Mouse (Mus musculus) heart, embryonic 12.5 days (tissue): ENCODE data around the gene Cxcl5. TPM values are rescaled to one million over a fixed set of nuclear protein-coding genes. Genes with fewer than 3 reads are reported as not detected.

Source experiments
- ATAC-seq: fragments of 200-750 bp; cut with Nextera tagmentation; 2 replicates; pipeline ENCODE4 v1.8.0; 2017; ENCODE audit warnings: moderate TSS enrichment, moderate library complexity; ENCODE audit not compliant: insufficient number of reproducible peaks, low FRiP score
- H3K27ac ChIP-seq: fragments of 300-500 bp; sonication (generic); 2 replicates; pipeline ENCODE4 v1.5.1; 2016; ENCODE audit warnings: mild to moderate bottlenecking, moderate library complexity; ENCODE audit not compliant: poor library complexity, severe bottlenecking
- H3K27me3 ChIP-seq: fragments of 300-500 bp; sonication (generic); replicated peaks from 2 replicates; pipeline ENCODE4 v1.6.1; 2016; ENCODE audit warnings: mild to moderate bottlenecking, moderate library complexity
- H3K36me3 ChIP-seq: fragments of 300-500 bp; sonication (generic); 2 replicates; pipeline ENCODE4 v1.6.1; 2016; ENCODE audit warnings: mild to moderate bottlenecking, moderate library complexity
- H3K4me1 ChIP-seq: fragments of 300-500 bp; sonication (generic); replicated peaks from 2 replicates; pipeline ENCODE4 v1.6.1; 2016; ENCODE audit warnings: mild to moderate bottlenecking
- H3K4me2 ChIP-seq: fragments of 300-500 bp; sonication (generic); 2 replicates; pipeline ENCODE4 v1.6.1; 2016; ENCODE audit warnings: mild to moderate bottlenecking, moderate library complexity
- H3K4me3 ChIP-seq: fragments of 300-500 bp; sonication (generic); 2 replicates; pipeline ENCODE4 v1.5.1; 2016; ENCODE audit warnings: mild to moderate bottlenecking
- H3K9ac ChIP-seq: fragments of 300-500 bp; sonication (generic); 2 replicates; pipeline ENCODE4 v1.6.1; 2016; ENCODE audit warnings: mild to moderate bottlenecking, moderate library complexity
- H3K9me3 ChIP-seq: fragments of 300-500 bp; sonication (generic); replicated peaks from 2 replicates; pipeline ENCODE4 v1.6.1; 2016; ENCODE audit warnings: mild to moderate bottlenecking, moderate library complexity
- WGBS: fragments of 180-500 bp; shearing (Covaris S2); methylation state at CpG from one replicate; pipeline ENCODE4 v1.1.7; 2016; 5-methylcytosine and 5-hydroxymethylcytosine counted together
- polyA plus RNA-seq: library from polyadenylated mRNA; unstranded; fragments of >200 nt; fragmentation: Nextera tagmentation; extraction: Ambion mirVana; gene quantifications from 2 replicates; pipeline ENCODE4 v1.2.1, GENCODE M21; 2016

Gene Cxcl5
- polyA plus RNA-seq, 1 experiment from 2014 or later: not detected

- WGBS: 79% methylated on average over 3 of the region's 3 CpGs
- Histone ChIP-seq H3K27ac (no peak overlapping the region), H3K9ac (no peak overlapping the region)
Observed at GRCm38 (mm10) chr5:90761834-90762233, 2.7 kb downstream of the Cxcl5 start.

GRCm38 (mm10) chr5:90763912-90764665, 4.9 kb downstream of the Cxcl5 start:
- no peak overlapping the region for H3K4me3 ChIP-seq
- peaks cover 9% of the 10 kb centered on the region; the same call in 1 of the 2 replicates for H3K27me3 ChIP-seq
- 72% methylated on average over 12 of the region's 12 CpGs for WGBS
- no peak overlapping the region for H3K4me2 ChIP-seq
- no peak for ATAC-seq
- H3K9me3 ChIP-seq: no peaks in the 10 kb centered on the region
- no peaks in the 10 kb centered on the region for H3K36me3 ChIP-seq
- no peak overlapping the region for H3K9ac ChIP-seq
- H3K4me1 ChIP-seq: peaks cover 8% of the 10 kb centered on the region
- H3K27ac ChIP-seq: no peak overlapping the region

More at GRCm38 (mm10) chr5:90761834-90762233, 2.7 kb downstream of the Cxcl5 start:
- no peaks in the 10 kb centered on the region for H3K9me3 ChIP-seq
- peaks cover 18% of the 10 kb centered on the region; the same call in 1 of the 2 replicates for H3K27me3 ChIP-seq
- no peak overlapping the region for H3K4me2 ChIP-seq
- no peak for ATAC-seq
- no peak overlapping the region for H3K4me3 ChIP-seq
- H3K4me1 ChIP-seq: peaks cover 13% of the 10 kb centered on the region
- H3K36me3 ChIP-seq: no peaks in the 10 kb centered on the region

- Histone ChIP-seq H3K27me3 (no peaks in the 10 kb centered on the region), H3K4me1 (no peaks in the 10 kb centered on the region), H3K27ac (no peak overlapping the region), H3K9me3 (no peaks in the 10 kb centered on the region), H3K4me2 (no peak overlapping the region), H3K9ac (no peak overlapping the region), H3K4me3 (no peak overlapping the region), H3K36me3 (no peaks in the 10 kb centered on the region)
- ATAC-seq: no peak
- 41% methylated on average over 8 of the region's 8 CpGs for WGBS
Observed at GRCm38 (mm10) chr5:90765821-90766606, 6.9 kb downstream of the Cxcl5 start.

GRCm38 (mm10) chr5:90768218-90768617, 9.1 kb downstream of the Cxcl5 start, which contains the start of gene Ppbp:
TSS of gene Ppbp (plus strand) at chr5:90768518.
- Histone ChIP-seq H3K9me3 (no peaks in the 10 kb centered on the region), H3K4me2 (no peak within 1 kb of the TSS), H3K4me3 (no peak within 1 kb of the TSS), H3K27ac (no peak within 1 kb of the TSS), H3K9ac (no peak within 1 kb of the TSS), H3K27me3 (no peaks in the 10 kb centered on the region), H3K4me1 (no peaks in the 10 kb centered on the region), H3K36me3 (no peaks in the 10 kb centered on the region)
- WGBS: 56% methylated on average over 3 of the region's 3 CpGs
- ATAC-seq: no peak

GRCm38 (mm10) chr5:90771369-90771768, 12.2 kb downstream of the Cxcl5 start:
- Histone ChIP-seq H3K4me1 (no peaks in the 10 kb centered on the region), H3K36me3 (no peaks in the 10 kb centered on the region), H3K4me2 (no peak overlapping the region), H3K27ac (no peak overlapping the region), H3K9ac (no peak overlapping the region), H3K27me3 (no peaks in the 10 kb centered on the region), H3K4me3 (no peak overlapping the region), H3K9me3 (no peaks in the 10 kb centered on the region)
- WGBS: 71% methylated on average over 3 of the region's 3 CpGs
- no peak for ATAC-seq

- ATAC-seq: peak; percentile 59
- Histone ChIP-seq H3K9me3 (no peaks in the 10 kb centered on the region), H3K27ac (no peak within 1 kb of the TSS; the same call in 1 of the 2 replicates), H3K4me1 (no peaks in the 10 kb centered on the region), H3K9ac (no peak within 1 kb of the TSS), H3K4me2 (peak within 1 kb of the TSS; percentile 30; the same call in 1 of the 2 replicates), H3K4me3 (no peak within 1 kb of the TSS), H3K36me3 (no peaks in the 10 kb centered on the region), H3K27me3 (no peaks in the 10 kb centered on the region)
- WGBS: 51% methylated on average over 16 of the region's 16 CpGs
Observed at GRCm38 (mm10) chr5:90771880-90772653, 12.9 kb downstream of the Cxcl5 start, which contains the start of gene Pf4. TSS of gene Pf4 (plus strand) at chr5:90772435.

GRCm38 (mm10) chr5:90775562-90775961, 16.4 kb downstream of the Cxcl5 start:
- Histone ChIP-seq H3K27ac (no peak overlapping the region), H3K4me2 (no peak overlapping the region), H3K36me3 (no peaks in the 10 kb centered on the region), H3K9me3 (no peaks in the 10 kb centered on the region), H3K27me3 (no peaks in the 10 kb centered on the region), H3K4me3 (no peak overlapping the region), H3K4me1 (no peaks in the 10 kb centered on the region), H3K9ac (no peak overlapping the region)
- WGBS: 58% methylated on average over 5 of the region's 5 CpGs
- ATAC-seq: no peak

- Histone ChIP-seq H3K4me1 (no peaks in the 10 kb centered on the region), H3K9ac (no peak overlapping the region), H3K27me3 (no peaks in the 10 kb centered on the region), H3K4me2 (no peak overlapping the region), H3K27ac (no peak overlapping the region), H3K9me3 (no peaks in the 10 kb centered on the region), H3K4me3 (no peak overlapping the region), H3K36me3 (no peaks in the 10 kb centered on the region)
- ATAC-seq: no peak
- WGBS: 76% methylated on average over 10 of the region's 10 CpGs
Observed at GRCm38 (mm10) chr5:90777621-90778020, 18.5 kb downstream of the Cxcl5 start.

GRCm38 (mm10) chr5:90778856-90779255, 19.7 kb downstream of the Cxcl5 start:
- H3K4me2 ChIP-seq: no peak overlapping the region
- 73% methylated on average over 6 of the region's 6 CpGs for WGBS
- H3K4me3 ChIP-seq: no peak overlapping the region
- no peaks in the 10 kb centered on the region for H3K9me3 ChIP-seq
- ATAC-seq: no peak
- no peaks in the 10 kb centered on the region for H3K36me3 ChIP-seq
- no peaks in the 10 kb centered on the region for H3K4me1 ChIP-seq
- no peaks in the 10 kb centered on the region for H3K27me3 ChIP-seq
- no peak overlapping the region for H3K9ac ChIP-seq
- H3K27ac ChIP-seq: no peak overlapping the region

- Histone ChIP-seq H3K9me3 (no peaks in the 10 kb centered on the region), H3K36me3 (no peaks in the 10 kb centered on the region), H3K27ac (no peak overlapping the region), H3K9ac (no peak overlapping the region), H3K27me3 (no peaks in the 10 kb centered on the region), H3K4me1 (0 out of 2 replicates have a peak, but pooled peaks cover 7% of the 10 kb centered on the region), H3K4me3 (no peak overlapping the region), H3K4me2 (no peak overlapping the region)
- no peak for ATAC-seq
- WGBS: 82% methylated on average over 3 of the region's 3 CpGs
Observed at GRCm38 (mm10) chr5:90783697-90784096, 24.5 kb downstream of the Cxcl5 start.
